13 mouse cellular contexts compared by ENCODE assay signal in the genomic region with DNA sequence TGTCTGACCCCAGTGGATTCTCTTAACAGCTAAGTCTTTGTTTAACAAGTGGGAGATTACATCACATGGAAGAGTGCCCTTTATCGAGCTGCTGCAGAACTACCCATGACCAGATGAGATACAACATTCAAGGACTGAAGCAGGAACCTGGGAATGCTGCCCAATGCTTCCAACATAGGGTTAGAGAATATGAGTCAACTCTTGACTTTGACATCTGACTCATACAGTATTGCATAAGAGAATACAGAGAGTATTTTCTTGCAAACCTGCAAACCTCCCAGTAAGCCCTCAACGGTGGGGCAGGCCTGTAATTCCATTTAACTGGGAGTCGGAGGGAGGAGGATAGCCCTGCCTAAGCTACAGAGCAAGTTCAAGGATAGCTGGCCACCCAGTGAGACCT. TPM values are rescaled to one million over a fixed set of nuclear protein-coding genes. Genes with fewer than 3 reads are reported as not detected.
A peak's percentile ranks its signal among the peaks of the same experiment; 100 is the strongest.
DNase-seq lines count a peak whose midpoint lies in the region; ATAC-seq lines count a peak whose summit lies in the region.
"Had no signal": no experiment of that assay in that cellular context is flagged by ENCODE, and none has a peak within 500 bp of the region (broad histone marks: within the 10 kb centered on the region; RNA-seq: fewer than 3 reads in every experiment).

No protein-coding gene starts in this region.

- DNase-seq in kidney, adult 11 months: peak; percentile 43
- no peak for DNase-seq in kidney, postnatal 10 days
- DNase-seq in 3134 (ENCODE audit: extremely low read depth, insufficient read length, low spot score): peak; percentile 60
- peak; percentile 70 for DNase-seq in adrenal gland, postnatal 10 days
- no peak for DNase-seq in gastrocnemius, postnatal 4 days (ENCODE audit: low spot score in 2 of 2)
- no peak for DNase-seq in left cerebral cortex, postnatal 14 days (ENCODE audit: low spot score in 2 of 2)
- no peak for DNase-seq in natural killer cell, adult 2 months (ENCODE audit: low spot score in 2 of 2)
- DNase-seq: kidney, adult 18-20 months; right cerebral cortex, postnatal 4 days; thymus, postnatal 4 days had no signal

- no peaks in the 10 kb centered on the region for H3K27me3 ChIP-seq in liver, embryonic 16.5 days (ENCODE audit: control insufficient read depth, insufficient read depth, low read depth, low read length)
- H3K27me3 ChIP-seq: megakaryocyte, embryonic 14.5 days had no signal

- H3K4me1 ChIP-seq in liver, embryonic 16.5 days (ENCODE audit: control insufficient read depth, low read depth, low read length): peaks cover 6% of the 10 kb centered on the region
- H3K4me1 ChIP-seq: embryonic facial prominence, embryonic 10.5 days had no signal

- 56% methylated on average over 3 of the region's 3 CpGs for WGBS in liver, embryonic 16.5 days (ENCODE audit: insufficient replicate concordance)

- no peaks in the 10 kb centered on the region for H3K36me3 ChIP-seq in liver, embryonic 16.5 days (ENCODE audit: control insufficient read depth, insufficient read depth)
- H3K36me3 ChIP-seq: embryonic facial prominence, embryonic 10.5 days had no signal

- ATAC-seq in liver, embryonic 16.5 days (ENCODE audit: low read depth): peak; percentile 84

- no peaks in the 10 kb centered on the region for H3K9me3 ChIP-seq in liver, embryonic 16.5 days (replicated peaks; ENCODE audit: control insufficient read depth, low read length)
- H3K9me3 ChIP-seq: embryonic facial prominence, embryonic 10.5 days; megakaryocyte, embryonic 14.5 days had no signal

- H3K4me2 ChIP-seq in liver, embryonic 16.5 days (ENCODE audit: low read depth, low read length): no peak overlapping the region; the same call in 1 of the 2 replicates

- H3K27ac ChIP-seq in liver, embryonic 16.5 days (ENCODE audit: low read length): 0 out of 2 replicates have a peak overlapping the region, but pooled peaks have one; percentile 7
- H3K27ac ChIP-seq: embryonic facial prominence, embryonic 10.5 days had no signal

- intact Hi-C loops in left cerebral cortex, postnatal 14 days (cut with DNase I): no loop called here

- no peak overlapping the region for H3K4me3 ChIP-seq in liver, embryonic 16.5 days (ENCODE audit: low read depth, low read length)
- H3K4me3 ChIP-seq: embryonic facial prominence, embryonic 10.5 days; megakaryocyte, embryonic 14.5 days had no signal

- H3K9ac ChIP-seq in liver, embryonic 16.5 days (ENCODE audit: low read depth, low read length): no peak overlapping the region

RNA-seq across cellular contexts. Expression of gene Gas2l3, which starts 15.0 kb away (rescaled TPM):
- 10 to 100 TPM in 1 of 2 experiments, 1 to 10 TPM in 1; 6.8 to 13.3 TPM for total RNA-seq in adrenal gland, postnatal 10 days (2021)
- 4.4 and 5.1 TPM in 2 replicates for polyA plus RNA-seq in liver, embryonic 16.5 days (2015; fragmentation: Nextera tagmentation; extraction: Ambion mirVana)
- 10 to 100 TPM; 17.7 to 19.1 TPM for total RNA-seq in gastrocnemius, postnatal 4 days (2021)
- total RNA-seq in left cerebral cortex, postnatal 14 days (2021): 1 to 10 TPM; 1.8 to 2.6 TPM

Comparison
In these comparisons a context has a peak if more than half of its experiments do, and no peak if none do; other contexts are left out.
1. DNase-seq: peak in kidney, adult 11 months (single experiment), 3134 (single experiment) and adrenal gland, postnatal 10 days (single experiment); none in kidney, postnatal 10 days (single experiment), gastrocnemius, postnatal 4 days (0 of 2), left cerebral cortex, postnatal 14 days (0 of 2) and natural killer cell, adult 2 months (0 of 2).